Mouse (Mus musculus) neural tube, embryonic 13.5 days (tissue): ENCODE results near the gene Ryr1. TPM values are rescaled to one million over a fixed set of nuclear protein-coding genes. Genes with fewer than 3 reads are reported as not detected.
A peak's percentile ranks its signal among the peaks of the same experiment; 100 is the strongest.

ENCODE experiments used
- ATAC-seq: fragments of 200-750 bp; cut with Nextera tagmentation; 2 replicates; pipeline ENCODE4 v1.8.0; 2017; ENCODE audit warnings: low read depth, mild to moderate bottlenecking, moderate TSS enrichment, moderate library complexity
- H3K27ac ChIP-seq: fragments of 300-500 bp; sonication (generic); replicated peaks from 2 replicates; pipeline ENCODE4 v1.5.1; 2015; ENCODE audit warnings: moderate library complexity, mild to moderate bottlenecking, inconsistent platforms
- H3K27me3 ChIP-seq: fragments of 300-500 bp; sonication (generic); 2 replicates; pipeline ENCODE4 v1.6.1; 2015; ENCODE audit warnings: mild to moderate bottlenecking, inconsistent platforms
- H3K36me3 ChIP-seq: fragments of 300-500 bp; sonication (generic); 2 replicates; pipeline ENCODE4 v1.6.1; 2015; ENCODE audit warnings: mild to moderate bottlenecking, inconsistent platforms
- H3K4me1 ChIP-seq: fragments of 300-500 bp; sonication (generic); replicated peaks from 2 replicates; pipeline ENCODE4 v1.6.1; 2015; ENCODE audit warnings: inconsistent platforms
- H3K4me2 ChIP-seq: fragments of 300-500 bp; sonication (generic); 2 replicates; pipeline ENCODE4 v1.6.1; 2015; ENCODE audit warnings: inconsistent platforms, mild to moderate bottlenecking, moderate library complexity
- H3K4me3 ChIP-seq: fragments of 300-500 bp; sonication (generic); 2 replicates; pipeline ENCODE4 v1.5.1; 2015; ENCODE audit warnings: mild to moderate bottlenecking, inconsistent platforms
- H3K9ac ChIP-seq: fragments of 300-500 bp; sonication (generic); 2 replicates; pipeline ENCODE4 v1.6.1; 2015; ENCODE audit warnings: moderate library complexity, mild to moderate bottlenecking, inconsistent platforms
- H3K9me3 ChIP-seq: fragments of 300-500 bp; sonication (generic); 2 replicates; pipeline ENCODE4 v1.6.1; 2016; ENCODE audit warnings: inconsistent platforms
- WGBS: fragments of 180-500 bp; shearing (Covaris S2); methylation state at CpG from one replicate; pipeline ENCODE4 v1.1.7; 2015; 5-methylcytosine and 5-hydroxymethylcytosine counted together
- microRNA counts: library from miRNA; unstranded; fragments of <30 nt; microRNA quantifications from one replicate; lab custom pipeline; 2016
- microRNA-seq: library from miRNA; unstranded; fragments of <30 nt; microRNA quantifications from one replicate; pipeline ENCODE4, GENCODE M21; 2016
- polyA plus RNA-seq: library from polyadenylated mRNA; unstranded; fragments of >200 nt; fragmentation: Nextera tagmentation; extraction: Ambion mirVana; gene quantifications from 2 replicates; pipeline ENCODE4 v1.2.1, GENCODE M21; 2015

Gene Ryr1
- polyA plus RNA-seq, 1 experiment from 2014 or later = 6.3 TPM

DNA sequence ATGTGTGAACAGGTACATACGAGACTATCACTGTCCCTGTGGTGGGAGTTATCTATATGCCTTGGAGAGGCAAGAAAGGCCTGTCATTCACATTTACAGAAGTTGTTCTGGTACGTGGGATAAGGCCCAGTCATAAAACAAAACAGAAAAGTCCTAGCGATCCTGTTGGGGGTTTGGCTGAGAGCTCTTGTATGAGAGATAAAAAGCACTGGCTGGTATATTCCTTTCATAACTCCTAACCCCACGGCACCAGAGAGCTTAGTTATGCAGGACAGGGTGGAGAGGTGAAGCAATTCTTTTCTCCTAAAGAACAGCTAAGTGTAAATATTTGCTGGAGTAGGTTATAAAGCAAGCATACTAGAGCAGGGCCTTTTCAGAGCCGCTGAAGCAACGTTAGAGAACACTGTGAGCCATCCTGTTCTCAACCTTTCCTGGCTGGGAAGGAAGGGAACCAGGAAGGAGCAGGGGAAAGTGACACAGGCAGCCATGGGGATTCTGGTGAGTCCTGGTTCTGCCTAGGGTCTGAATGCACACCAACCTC, 165.4 kb downstream of the Ryr1 start:
- Histone ChIP-seq H3K27me3 (no peaks in the 10 kb centered on the region), H3K4me2 (peak overlapping the region; percentile 90), H3K9me3 (no peaks in the 10 kb centered on the region), H3K36me3 (no peaks in the 10 kb centered on the region), H3K27ac (0 out of 2 replicates have a peak overlapping the region, but pooled peaks have one; percentile 24), H3K4me1 (peaks cover 71% of the 10 kb centered on the region), H3K9ac (peak overlapping the region; percentile 98), H3K4me3 (peak overlapping the region; percentile 95)
- WGBS = 42% methylated on average over 6 of the region's 6 CpGs
- ATAC-seq = no peak

DNA sequence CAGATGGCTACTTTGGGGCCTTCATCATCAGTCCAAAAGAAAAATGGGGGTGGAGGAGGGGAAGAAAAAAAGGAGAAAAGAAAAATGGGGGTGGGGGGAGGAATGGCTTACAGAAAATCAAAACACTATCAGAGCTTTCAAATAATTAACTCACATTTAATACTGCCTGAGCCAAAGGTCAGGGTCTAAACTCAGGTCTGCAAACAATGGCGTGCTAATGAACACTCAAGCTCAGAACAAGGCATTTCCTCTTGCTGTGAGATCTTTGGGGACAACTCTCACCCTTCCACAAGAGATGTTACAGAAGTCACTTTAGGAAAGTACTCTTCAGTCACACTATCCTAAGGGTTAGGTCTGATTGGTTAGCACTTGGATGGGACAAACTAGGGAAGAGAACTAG, 166.2 kb downstream of the Ryr1 start:
- Histone ChIP-seq H3K4me3 (0 out of 2 replicates have a peak overlapping the region, but pooled peaks have one; percentile 95), H3K4me1 (peaks cover 77% of the 10 kb centered on the region), H3K4me2 (peak overlapping the region; percentile 90), H3K9me3 (no peaks in the 10 kb centered on the region), H3K27me3 (no peaks in the 10 kb centered on the region), H3K27ac (no peak overlapping the region), H3K36me3 (no peaks in the 10 kb centered on the region), H3K9ac (no peak overlapping the region)
- no peak for ATAC-seq
- 62% methylated on average over 1 of the region's 1 CpGs for WGBS

DNA sequence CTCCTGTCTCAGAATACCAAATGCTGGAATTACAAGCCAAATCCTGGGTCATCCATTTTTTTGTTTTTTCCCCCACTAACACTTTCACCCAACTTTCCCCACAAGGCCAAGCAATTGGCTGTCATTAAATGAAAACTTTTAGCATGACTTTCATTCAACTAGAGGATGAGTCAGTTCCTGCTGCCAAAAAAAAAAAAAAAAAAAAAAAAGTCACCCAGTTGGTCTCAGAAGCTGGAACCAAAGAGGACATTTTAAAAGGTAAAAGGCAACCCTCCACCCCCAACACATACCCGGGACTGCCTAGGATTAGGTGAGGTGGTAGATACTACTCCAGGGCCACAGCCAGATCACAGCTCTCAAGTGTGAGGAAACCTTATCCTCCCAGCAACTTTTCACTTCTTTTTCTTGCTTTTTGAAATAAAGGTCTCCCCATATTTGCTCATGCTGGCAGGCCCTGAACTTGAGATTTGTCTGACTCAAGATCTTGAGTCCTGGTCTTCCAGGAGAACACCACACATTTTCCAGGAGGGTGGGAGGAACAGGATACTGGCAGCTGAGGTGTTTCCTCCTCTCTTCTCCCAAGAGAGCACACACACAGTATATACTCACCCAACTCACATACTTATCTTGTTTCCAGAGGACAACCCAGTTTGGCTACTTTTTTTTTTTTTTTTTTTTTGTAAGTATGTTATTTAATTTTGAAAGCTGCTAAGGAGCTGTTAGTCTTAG, 166.8 kb downstream of the Ryr1 start:
- H3K9me3 ChIP-seq = no peaks in the 10 kb centered on the region
- no peak overlapping the region for H3K4me2 ChIP-seq
- H3K27ac ChIP-seq = no peak overlapping the region
- no peak for ATAC-seq
- 77% methylated on average over 1 of the region's 1 CpGs for WGBS
- no peaks in the 10 kb centered on the region for H3K27me3 ChIP-seq
- no peaks in the 10 kb centered on the region for H3K36me3 ChIP-seq
- H3K4me3 ChIP-seq = no peak overlapping the region
- H3K9ac ChIP-seq = no peak overlapping the region
- H3K4me1 ChIP-seq = peaks cover 83% of the 10 kb centered on the region

DNA sequence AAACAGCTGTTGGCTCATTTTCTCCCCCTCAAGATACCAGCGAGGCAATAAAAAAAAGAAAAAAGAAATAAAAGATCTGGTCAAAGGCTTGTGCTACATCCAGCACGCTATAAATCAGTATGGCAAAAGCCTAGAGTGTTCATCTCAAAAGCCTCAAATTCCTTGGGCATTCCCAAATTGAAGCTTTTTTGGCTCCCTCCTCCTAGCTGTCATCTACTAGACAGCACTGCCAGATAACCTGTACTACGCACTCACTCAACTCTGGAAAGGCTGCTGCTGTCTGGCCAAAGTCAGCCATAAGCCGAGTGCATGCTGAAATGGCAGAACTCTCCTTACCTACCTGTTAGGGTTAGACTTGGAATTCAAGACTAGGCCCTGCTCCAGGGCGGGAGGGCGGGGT, 167.7 kb downstream of the Ryr1 start:
- Histone ChIP-seq H3K27me3 (no peaks in the 10 kb centered on the region), H3K36me3 (no peaks in the 10 kb centered on the region), H3K4me2 (no peak overlapping the region), H3K9ac (no peak overlapping the region), H3K27ac (no peak overlapping the region), H3K4me1 (peaks cover 87% of the 10 kb centered on the region), H3K9me3 (no peaks in the 10 kb centered on the region), H3K4me3 (no peak overlapping the region)
- WGBS = 79% methylated on average over 6 of the region's 6 CpGs
- no peak for ATAC-seq

DNA sequence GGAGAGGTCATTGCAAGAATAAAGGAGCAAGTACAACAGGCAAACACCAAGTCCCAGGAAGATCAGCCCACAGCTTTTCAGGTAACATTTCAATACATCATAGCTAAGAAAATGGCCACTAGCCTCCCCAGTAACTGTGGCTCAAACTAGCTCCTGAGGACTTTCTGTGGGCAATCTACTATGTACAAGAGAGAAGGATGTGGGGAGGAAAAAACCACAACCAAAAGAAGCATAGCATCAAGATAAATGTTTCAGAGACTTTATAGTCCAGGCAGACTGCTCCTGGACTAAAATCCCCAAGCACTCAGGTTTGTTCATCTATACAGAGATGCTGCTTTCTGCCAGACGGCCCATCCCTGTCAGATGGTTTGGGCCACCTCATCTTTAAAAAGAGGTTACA, 168.7 kb downstream of the Ryr1 start:
- no peaks in the 10 kb centered on the region; the same call in 1 of the 2 replicates for H3K36me3 ChIP-seq
- no peak overlapping the region for H3K27ac ChIP-seq
- no peaks in the 10 kb centered on the region for H3K27me3 ChIP-seq
- no peak for ATAC-seq
- H3K4me3 ChIP-seq = no peak overlapping the region
- 95% methylated on average over 1 of the region's 1 CpGs for WGBS
- H3K9ac ChIP-seq = no peak overlapping the region
- H3K9me3 ChIP-seq = no peaks in the 10 kb centered on the region
- no peak overlapping the region for H3K4me2 ChIP-seq
- H3K4me1 ChIP-seq = peaks cover 92% of the 10 kb centered on the region

DNA sequence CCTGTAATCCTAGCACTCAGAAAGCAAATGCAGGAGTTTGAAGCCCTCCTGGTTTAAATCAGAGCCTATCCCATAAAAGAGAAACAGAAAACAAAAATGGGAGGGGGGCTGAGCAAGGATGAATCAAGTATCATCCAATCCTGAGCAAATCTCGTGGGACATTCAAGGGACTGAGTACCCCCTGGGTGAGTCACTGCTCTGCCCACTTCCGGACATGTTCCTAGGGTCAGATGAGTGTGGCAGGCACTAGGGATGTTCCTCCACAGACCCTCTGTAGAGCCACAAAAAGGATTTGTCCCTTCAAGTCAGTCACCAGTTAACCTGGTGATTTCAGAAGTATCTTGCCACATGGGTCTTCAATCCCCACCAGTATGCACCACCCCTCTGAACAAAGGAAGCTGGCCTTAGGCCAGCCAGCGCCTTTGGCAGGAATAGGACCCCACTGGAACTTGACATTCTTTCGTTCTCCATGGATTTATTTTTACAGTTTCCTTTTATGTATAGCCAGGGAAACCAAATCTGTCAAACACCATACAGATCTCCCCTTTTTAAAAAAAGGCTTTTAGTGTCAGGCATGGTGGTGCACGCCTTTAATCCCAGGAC, 169.6 kb downstream of the Ryr1 start:
- peak overlapping the region; percentile 42 for H3K27ac ChIP-seq
- 0 out of 2 replicates have a peak overlapping the region, but pooled peaks have one; percentile 8 for H3K9ac ChIP-seq
- no peaks in the 10 kb centered on the region; the same call in 1 of the 2 replicates for H3K36me3 ChIP-seq
- H3K27me3 ChIP-seq = no peaks in the 10 kb centered on the region
- no peak overlapping the region for H3K4me2 ChIP-seq
- ATAC-seq = no peak
- no peak overlapping the region for H3K4me3 ChIP-seq
- peaks cover 90% of the 10 kb centered on the region for H3K4me1 ChIP-seq
- no peaks in the 10 kb centered on the region for H3K9me3 ChIP-seq
- WGBS = 49% methylated on average over 5 of the region's 5 CpGs

DNA sequence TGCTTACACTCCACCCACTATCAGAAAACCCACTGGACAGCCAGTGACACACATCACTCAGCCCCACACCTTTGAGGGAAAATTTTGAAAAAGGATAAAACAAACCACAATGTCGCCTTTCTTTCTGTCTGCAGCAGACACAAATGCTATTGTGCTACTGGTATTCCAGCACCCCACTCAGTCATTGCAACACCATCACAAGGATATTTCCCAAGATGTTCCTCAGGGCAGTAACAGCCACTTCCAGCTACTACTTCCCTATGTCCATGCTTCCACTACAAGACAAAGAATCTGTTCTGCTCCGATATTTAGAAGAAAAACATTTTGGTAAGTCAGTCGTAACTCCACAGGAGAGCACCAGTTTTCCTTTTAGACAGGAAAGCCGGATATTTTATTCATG, 170.2 kb downstream of the Ryr1 start:
- no peak overlapping the region for H3K4me3 ChIP-seq
- no peak overlapping the region for H3K9ac ChIP-seq
- peak overlapping the region; percentile 42; the same call in 1 of the 2 replicates for H3K27ac ChIP-seq
- 73% methylated on average over 4 of the region's 4 CpGs for WGBS
- H3K9me3 ChIP-seq = no peaks in the 10 kb centered on the region
- H3K4me2 ChIP-seq = no peak overlapping the region
- no peaks in the 10 kb centered on the region; the same call in 1 of the 2 replicates for H3K36me3 ChIP-seq
- no peaks in the 10 kb centered on the region for H3K27me3 ChIP-seq
- ATAC-seq = no peak
- H3K4me1 ChIP-seq = peaks cover 84% of the 10 kb centered on the region

DNA sequence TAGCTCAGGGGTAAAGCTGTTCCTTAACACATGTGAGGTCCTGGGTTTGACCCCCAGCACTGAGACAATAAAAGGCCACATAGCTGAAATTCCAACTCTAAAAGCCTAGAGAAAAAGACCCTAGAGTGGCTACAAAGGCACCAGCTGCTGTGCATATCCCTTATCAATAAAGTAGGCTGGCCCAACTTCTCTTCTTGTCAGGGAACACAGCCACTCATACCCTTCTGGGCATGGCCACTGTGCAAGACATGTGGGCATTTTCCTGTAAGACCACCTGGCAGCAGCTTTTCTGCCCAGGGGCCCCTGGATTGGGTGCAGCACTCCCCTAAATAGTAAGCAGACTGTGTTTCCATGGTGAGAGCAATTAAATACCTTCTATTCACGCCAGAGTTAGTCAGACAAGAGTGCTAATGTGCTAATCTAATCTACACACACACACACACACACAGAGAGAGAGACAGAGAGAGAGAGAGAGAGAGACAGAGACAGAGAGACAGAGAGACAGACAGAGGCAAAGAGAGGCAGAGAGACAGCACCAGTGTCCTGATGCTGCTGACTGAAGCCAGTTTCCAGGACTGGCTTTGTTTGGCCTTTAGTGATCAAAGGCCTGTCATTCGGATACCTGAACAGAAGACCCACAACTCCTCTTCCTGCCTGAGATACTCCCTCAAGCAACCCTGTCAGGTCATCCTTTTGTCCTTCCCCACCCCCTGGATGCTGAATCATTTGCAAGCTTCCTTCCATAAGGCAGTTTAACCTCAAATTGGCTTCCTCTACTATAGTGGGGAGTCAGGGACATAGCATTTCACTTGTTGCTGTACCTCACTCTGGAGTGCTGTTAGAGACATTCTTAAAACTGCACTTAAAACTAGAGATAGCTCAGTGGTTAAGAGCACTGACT, 171.3 kb downstream of the Ryr1 start:
- H3K27me3 ChIP-seq = no peaks in the 10 kb centered on the region
- peak; percentile 54; the same call in 1 of the 2 replicates for ATAC-seq
- no peaks in the 10 kb centered on the region for H3K9me3 ChIP-seq
- no peak overlapping the region for H3K9ac ChIP-seq
- 8% methylated on average over 2 of the region's 2 CpGs for WGBS
- 0 out of 2 replicates have a peak overlapping the region, but pooled peaks have one; percentile 1 for H3K4me2 ChIP-seq
- H3K27ac ChIP-seq = peak overlapping the region; percentile 68
- H3K4me1 ChIP-seq = peaks cover 73% of the 10 kb centered on the region
- H3K4me3 ChIP-seq = no peak overlapping the region
- no peaks in the 10 kb centered on the region; the same call in 1 of the 2 replicates for H3K36me3 ChIP-seq

MicroRNAs encoded within 50 kb of the gene (microRNA counts, 519-probe panel; counts per million panel counts)
- not detected for microRNA mmu-miR-1963 (lab: Ali Mortazavi, UCI)

Small RNA genes within 50 kb of the gene (microRNA-seq; reads per million reads assigned to microRNA genes)
- not detected for gene Gm44408
- not detected for gene Mir1963

Other genes starting within 250 kb of the Ryr1 start
- gene Capn12, start 243.8 kb downstream of the Ryr1 start, polyA plus RNA-seq = 0.29 and 0.55 TPM in 2 replicates
- gene Actn4, start 162.8 kb downstream of the Ryr1 start, polyA plus RNA-seq = 142 and 147 TPM in 2 replicates
- gene Eif3k, start 143.3 kb downstream of the Ryr1 start, polyA plus RNA-seq = 352 and 359 TPM in 2 replicates
- 4.1 and 5.3 TPM in 2 replicates for gene Map4k1, start 143.1 kb downstream of the Ryr1 start, polyA plus RNA-seq
- gene Rasgrp4, start 9.7 kb upstream of the Ryr1 start, polyA plus RNA-seq = 0.52 and 0.68 TPM in 2 replicates
- gene Fam98c, start 31.1 kb upstream of the Ryr1 start, polyA plus RNA-seq = 29.4 and 39.3 TPM in 2 replicates
- 0.67 and 0.73 TPM in 2 replicates for gene Ggn, start 45.0 kb upstream of the Ryr1 start, polyA plus RNA-seq
- 9.4 and 9.7 TPM in 2 replicates for gene Spred3, start 45.2 kb upstream of the Ryr1 start, polyA plus RNA-seq
- gene Psmd8, start 55.5 kb upstream of the Ryr1 start, polyA plus RNA-seq = 310 and 326 TPM in 2 replicates
- gene Catsperg1, start 88.9 kb upstream of the Ryr1 start, polyA plus RNA-seq = 1.4 and 1.9 TPM in 2 replicates
- 0.43 and 0.68 TPM in 2 replicates for gene Kcnk6, start 107.3 kb upstream of the Ryr1 start, polyA plus RNA-seq
- 75.6 and 90.6 TPM in 2 replicates for gene Yif1b, start 113.2 kb upstream of the Ryr1 start, polyA plus RNA-seq
- 1.3 and 1.7 TPM in 2 replicates for gene 2200002D01Rik, start 123.3 kb upstream of the Ryr1 start, polyA plus RNA-seq
- 28.8 and 31.3 TPM in 2 replicates for gene Spint2, start 156.7 kb upstream of the Ryr1 start, polyA plus RNA-seq
- gene Ppp1r14a, start 164.1 kb upstream of the Ryr1 start, polyA plus RNA-seq = 24.8 and 28.4 TPM in 2 replicates
- gene Dpf1, start 178.8 kb upstream of the Ryr1 start, polyA plus RNA-seq = 175 and 176 TPM in 2 replicates